Mouse (Mus musculus) liver, embryonic 11.5 days (tissue): ENCODE data around the gene Syndig1. TPM values are rescaled to one million over a fixed set of nuclear protein-coding genes. Genes with fewer than 3 reads are reported as not detected.

Experiments used
- ATAC-seq: fragments of 200-750 bp; cut with Nextera tagmentation; replicated peaks from 2 replicates; pipeline ENCODE4 v1.8.0; 2017; ENCODE audit warnings: moderate number of reproducible peaks, mild to moderate bottlenecking, moderate TSS enrichment, moderate library complexity; ENCODE audit not compliant: low FRiP score
- DNase-seq: peaks from one replicate; pipeline ENCODE4 v3.0.0-alpha.2; 2017; ENCODE audit warnings: low spot score
- H3K27ac ChIP-seq: fragments of 300-500 bp; sonication (generic); 2 replicates; pipeline ENCODE4 v1.5.1; 2014; ENCODE audit warnings: mild to moderate bottlenecking, low read depth, low read length, control low read depth
- H3K27me3 ChIP-seq: fragments of 300-500 bp; sonication (generic); replicated peaks from 2 replicates; pipeline ENCODE4 v1.6.1; 2014; ENCODE audit warnings: low read length, mixed read lengths; ENCODE audit not compliant: control insufficient read depth, insufficient read depth
- H3K36me3 ChIP-seq: fragments of 300-500 bp; sonication (generic); 2 replicates; pipeline ENCODE4 v1.6.1; 2014; ENCODE audit warnings: mild to moderate bottlenecking, low read length, moderate library complexity, mixed read lengths; ENCODE audit not compliant: control insufficient read depth, insufficient read depth
- H3K4me1 ChIP-seq: fragments of 300-500 bp; sonication (generic); replicated peaks from 2 replicates; pipeline ENCODE4 v1.6.1; 2014; ENCODE audit warnings: low read length, mixed read lengths; ENCODE audit not compliant: control insufficient read depth, insufficient read depth
- H3K4me2 ChIP-seq: fragments of 300-500 bp; sonication (generic); 2 replicates; pipeline ENCODE4 v1.6.1; 2014; ENCODE audit warnings: mild to moderate bottlenecking, control low read depth, moderate library complexity
- H3K4me3 ChIP-seq: fragments of 300-500 bp; sonication (generic); 2 replicates; pipeline ENCODE4 v1.5.1; 2014; ENCODE audit warnings: low read depth, low read length, control low read depth
- H3K9ac ChIP-seq: fragments of 300-500 bp; sonication (generic); 2 replicates; pipeline ENCODE4 v1.6.1; 2014; ENCODE audit warnings: low read depth, low read length, control low read depth
- H3K9me3 ChIP-seq: fragments of 300-500 bp; sonication (generic); 2 replicates; pipeline ENCODE4 v1.6.1; 2016; ENCODE audit warnings: low read length, inconsistent platforms, mixed read lengths; ENCODE audit not compliant: control insufficient read depth
- WGBS: fragments of 180-500 bp; shearing (Covaris S2); extraction: QIAGEN DNeasy Blood & Tissue Kit; methylation state at CpG from one replicate; pipeline ENCODE4 v1.1.7; 2014; 5-methylcytosine and 5-hydroxymethylcytosine counted together
- polyA plus RNA-seq: library from polyadenylated mRNA; unstranded; fragments of >200 nt; fragmentation: Nextera tagmentation; extraction: Ambion mirVana; gene quantifications from 2 replicates; pipeline ENCODE4 v1.2.1, GENCODE M21; 2014

Gene Syndig1
- polyA plus RNA-seq, 1 experiment from 2014 or later = 1.6 TPM

GRCm38 (mm10) chr2:149861002-149861401 lies 32.0 kb downstream of the Syndig1 start:
- ATAC-seq = no peak
- H3K4me3 ChIP-seq = no peak overlapping the region
- H3K27ac ChIP-seq = no peak overlapping the region
- H3K4me1 ChIP-seq = no peaks in the 10 kb centered on the region
- no peak overlapping the region for H3K4me2 ChIP-seq
- no peak for DNase-seq
- WGBS = 81% methylated on average over 3 of the region's 3 CpGs
- no peaks in the 10 kb centered on the region for H3K27me3 ChIP-seq
- H3K36me3 ChIP-seq = no peaks in the 10 kb centered on the region
- H3K9ac ChIP-seq = no peak overlapping the region
- no peaks in the 10 kb centered on the region for H3K9me3 ChIP-seq

- H3K27me3 ChIP-seq = no peaks in the 10 kb centered on the region
- H3K4me1 ChIP-seq = no peaks in the 10 kb centered on the region
- H3K36me3 ChIP-seq = no peaks in the 10 kb centered on the region
- H3K9ac ChIP-seq = no peak overlapping the region
- DNase-seq = no peak
- H3K4me3 ChIP-seq = no peak overlapping the region
- ATAC-seq = no peak
- H3K9me3 ChIP-seq = no peaks in the 10 kb centered on the region
- 72% methylated on average over 5 of the region's 5 CpGs for WGBS
- no peak overlapping the region for H3K27ac ChIP-seq
- no peak overlapping the region for H3K4me2 ChIP-seq
Measured at GRCm38 (mm10) chr2:149865914-149866435, 37.0 kb downstream of the Syndig1 start.

- no peaks in the 10 kb centered on the region for H3K9me3 ChIP-seq
- H3K9ac ChIP-seq = no peak overlapping the region
- no peak for ATAC-seq
- no peak overlapping the region for H3K27ac ChIP-seq
- no peak overlapping the region for H3K4me3 ChIP-seq
- DNase-seq = no peak
- H3K4me1 ChIP-seq = no peaks in the 10 kb centered on the region
- 75% methylated on average over 2 of the region's 2 CpGs for WGBS
- H3K4me2 ChIP-seq = no peak overlapping the region
- H3K27me3 ChIP-seq = no peaks in the 10 kb centered on the region
- H3K36me3 ChIP-seq = no peaks in the 10 kb centered on the region
Measured at GRCm38 (mm10) chr2:149870496-149870895, 41.5 kb downstream of the Syndig1 start.

- Histone ChIP-seq H3K36me3 (no peaks in the 10 kb centered on the region), H3K9me3 (0 out of 2 replicates have a peak, but pooled peaks cover 2% of the 10 kb centered on the region), H3K4me3 (no peak overlapping the region), H3K4me2 (no peak overlapping the region), H3K27me3 (no peaks in the 10 kb centered on the region), H3K27ac (no peak overlapping the region), H3K4me1 (no peaks in the 10 kb centered on the region), H3K9ac (no peak overlapping the region)
- ATAC-seq (no peak), DNase-seq (no peak)
- 85% methylated on average over 4 of the region's 4 CpGs for WGBS
Measured at GRCm38 (mm10) chr2:149872496-149872895, 43.5 kb downstream of the Syndig1 start.

GRCm38 (mm10) chr2:149873346-149873745 lies 44.3 kb downstream of the Syndig1 start:
- ATAC-seq (no peak), DNase-seq (no peak)
- Histone ChIP-seq H3K9me3 (0 out of 2 replicates have a peak, but pooled peaks cover 2% of the 10 kb centered on the region), H3K9ac (no peak overlapping the region), H3K4me2 (no peak overlapping the region), H3K27me3 (no peaks in the 10 kb centered on the region), H3K36me3 (no peaks in the 10 kb centered on the region), H3K27ac (no peak overlapping the region), H3K4me3 (no peak overlapping the region), H3K4me1 (no peaks in the 10 kb centered on the region)
- WGBS = 84% methylated on average over 3 of the region's 3 CpGs

GRCm38 (mm10) chr2:149877954-149878353 lies 48.9 kb downstream of the Syndig1 start:
- H3K4me3 ChIP-seq = no peak overlapping the region
- no peak overlapping the region for H3K4me2 ChIP-seq
- DNase-seq = no peak
- 38% methylated on average over 2 of the region's 2 CpGs for WGBS
- no peaks in the 10 kb centered on the region for H3K27me3 ChIP-seq
- H3K4me1 ChIP-seq = no peaks in the 10 kb centered on the region
- no peak overlapping the region for H3K27ac ChIP-seq
- no peak overlapping the region for H3K9ac ChIP-seq
- H3K36me3 ChIP-seq = no peaks in the 10 kb centered on the region
- no peak for ATAC-seq
- H3K9me3 ChIP-seq = 0 out of 2 replicates have a peak, but pooled peaks cover 2% of the 10 kb centered on the region

GRCm38 (mm10) chr2:149887634-149888033 lies 58.6 kb downstream of the Syndig1 start:
- H3K4me3 ChIP-seq = no peak overlapping the region
- DNase-seq = no peak
- H3K9ac ChIP-seq = no peak overlapping the region
- no peaks in the 10 kb centered on the region for H3K27me3 ChIP-seq
- no peak overlapping the region for H3K27ac ChIP-seq
- no peaks in the 10 kb centered on the region for H3K36me3 ChIP-seq
- ATAC-seq = no peak
- no peaks in the 10 kb centered on the region; the same call in 1 of the 2 replicates for H3K9me3 ChIP-seq
- no peak overlapping the region for H3K4me2 ChIP-seq
- no peaks in the 10 kb centered on the region for H3K4me1 ChIP-seq

GRCm38 (mm10) chr2:149891647-149892046 lies 62.6 kb downstream of the Syndig1 start:
- no peak overlapping the region for H3K27ac ChIP-seq

GRCm38 (mm10) chr2:149896337-149896736 lies 67.3 kb downstream of the Syndig1 start:
- WGBS = 73% methylated on average over 2 of the region's 2 CpGs
- no peaks in the 10 kb centered on the region for H3K27me3 ChIP-seq
- H3K9ac ChIP-seq = no peak overlapping the region
- H3K27ac ChIP-seq = no peak overlapping the region
- H3K4me1 ChIP-seq = no peaks in the 10 kb centered on the region
- H3K9me3 ChIP-seq = no peaks in the 10 kb centered on the region
- no peaks in the 10 kb centered on the region for H3K36me3 ChIP-seq
- no peak overlapping the region for H3K4me2 ChIP-seq
- DNase-seq (no peak), ATAC-seq (no peak)
- H3K4me3 ChIP-seq = no peak overlapping the region

More at GRCm38 (mm10) chr2:149891647-149892046, 62.6 kb downstream of the Syndig1 start:
- Histone ChIP-seq H3K9ac (no peak overlapping the region), H3K4me1 (no peaks in the 10 kb centered on the region), H3K4me2 (no peak overlapping the region), H3K27me3 (no peaks in the 10 kb centered on the region), H3K9me3 (no peaks in the 10 kb centered on the region), H3K4me3 (no peak overlapping the region), H3K36me3 (no peaks in the 10 kb centered on the region)
- 83% methylated on average over 2 of the region's 2 CpGs for WGBS
- DNase-seq (no peak), ATAC-seq (no peak)
